Mouse (Mus musculus) stomach, embryonic 16.5 days (tissue): ENCODE measurements around the gene Abce1. TPM values are rescaled to one million over a fixed set of nuclear protein-coding genes. Genes with fewer than 3 reads are reported as not detected.

Experiments used
- ATAC-seq: fragments of 200-750 bp; cut with Nextera tagmentation; 2 replicates; pipeline ENCODE4 v1.8.0; 2017; ENCODE audit warnings: moderate number of reproducible peaks, moderate TSS enrichment; ENCODE audit not compliant: insufficient read depth, low FRiP score
- H3K27ac ChIP-seq: fragments of 300-500 bp; sonication (generic); 2 replicates; pipeline ENCODE4 v1.5.1; 2014; ENCODE audit warnings: low read length
- H3K27me3 ChIP-seq: fragments of 300-500 bp; sonication (generic); 2 replicates; pipeline ENCODE4 v1.6.1; 2014; ENCODE audit warnings: low read length, control low read depth, mixed read lengths; ENCODE audit not compliant: control insufficient read depth, insufficient read depth
- H3K36me3 ChIP-seq: fragments of 300-500 bp; sonication (generic); 2 replicates; pipeline ENCODE4 v1.6.1; 2014; ENCODE audit warnings: low read length; ENCODE audit not compliant: control insufficient read depth, insufficient read depth
- H3K4me1 ChIP-seq: fragments of 300-500 bp; sonication (generic); 2 replicates; pipeline ENCODE4 v1.6.1; 2014; ENCODE audit warnings: low read length, control low read depth, mixed read lengths; ENCODE audit not compliant: control insufficient read depth, insufficient read depth
- H3K4me2 ChIP-seq: fragments of 300-500 bp; sonication (generic); 2 replicates; pipeline ENCODE4 v1.6.1; 2014; ENCODE audit warnings: low read depth, low read length, mixed read lengths
- H3K4me3 ChIP-seq: fragments of 300-500 bp; sonication (generic); replicated peaks from 2 replicates; pipeline ENCODE4 v1.5.1; 2014; ENCODE audit warnings: mild to moderate bottlenecking, low read length
- H3K9ac ChIP-seq: fragments of 300-500 bp; sonication (generic); 2 replicates; pipeline ENCODE4 v1.6.1; 2014; ENCODE audit warnings: low read length
- H3K9me3 ChIP-seq: fragments of 300-500 bp; sonication (generic); replicated peaks from 2 replicates; pipeline ENCODE4 v1.6.1; 2016; ENCODE audit warnings: low read length, control low read depth; ENCODE audit not compliant: control insufficient read depth
- WGBS: fragments of 180-500 bp; shearing (Covaris S2); extraction: QIAGEN DNeasy Blood & Tissue Kit; methylation state at CpG from one replicate; pipeline ENCODE4 v1.1.7; 2014; 5-methylcytosine and 5-hydroxymethylcytosine counted together
- polyA plus RNA-seq: library from polyadenylated mRNA; unstranded; fragments of >200 nt; fragmentation: Nextera tagmentation; extraction: Ambion mirVana; gene quantifications from 2 replicates; pipeline ENCODE4 v1.2.1, GENCODE M21; 2015

Abce1 gene
- polyA plus RNA-seq: 99.7 and 105 TPM in 2 replicates

DNA sequence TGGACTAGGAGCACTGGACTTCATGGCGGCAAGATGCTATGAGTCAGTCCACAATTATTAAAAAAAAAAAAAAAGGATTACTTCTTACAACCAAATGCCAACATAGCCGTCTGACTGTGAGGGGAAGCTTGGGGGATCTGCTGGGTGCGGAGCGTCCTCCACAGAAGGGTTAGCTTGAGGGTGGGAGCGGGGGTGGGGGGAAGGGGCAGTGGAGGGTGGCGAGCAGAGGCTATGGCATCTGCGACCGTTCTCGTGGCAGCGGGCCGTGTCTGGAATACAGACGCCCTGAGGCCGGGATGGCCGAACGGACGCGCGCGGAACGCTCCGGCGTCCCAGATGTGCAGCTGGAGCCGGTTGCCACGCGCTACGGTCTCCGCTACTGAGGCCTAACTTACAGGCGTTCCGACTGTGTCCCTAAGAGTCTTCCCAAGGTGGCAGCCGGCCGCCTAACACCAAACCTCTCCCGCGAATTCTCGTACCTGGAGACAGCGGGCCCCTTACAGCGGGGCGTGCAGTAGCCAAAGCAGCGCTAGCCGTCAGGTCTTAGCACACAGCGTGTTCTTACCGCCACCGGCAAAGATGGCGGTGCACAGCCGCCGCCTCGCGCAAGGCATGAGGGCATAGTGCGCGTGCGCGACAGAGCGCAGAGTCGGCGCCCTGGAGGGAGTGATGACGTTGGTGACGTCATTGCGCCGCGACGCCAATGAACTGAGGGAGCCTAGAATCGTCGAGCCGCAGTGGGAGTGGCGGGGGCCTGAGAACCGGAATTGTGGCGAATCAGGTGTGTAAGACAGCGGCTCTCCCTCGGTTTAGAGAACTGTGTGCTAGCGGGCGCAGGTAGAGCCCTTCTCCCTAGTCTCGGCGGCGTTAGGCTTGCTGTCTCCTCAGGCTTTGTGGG, at the start of gene Abce1, which contains the start of gene Anapc10:
Gene Abce1 (minus strand): TSS at position 677 of the 898 bp plus-strand sequence.
Gene Anapc10 (plus strand): TSS at position 757 of the 898 bp plus-strand sequence.
- WGBS: under 1% methylated on average over 73 of the region's 73 CpGs
- Histone ChIP-seq H3K27me3 (no peaks in the 10 kb centered on the region), H3K4me2 (peak within 1 kb of the TSS; percentile 79), H3K4me3 (peak within 1 kb of the TSS; percentile 93), H3K9ac (peak within 1 kb of the TSS; percentile 95), H3K9me3 (no peaks in the 10 kb centered on the region), H3K27ac (peak within 1 kb of the TSS; percentile 82), H3K4me1 (peaks cover 5% of the 10 kb centered on the region; the same call in 1 of the 2 replicates), H3K36me3 (peaks cover 2% of the 10 kb centered on the region; the same call in 1 of the 2 replicates)
- peak; percentile 99 for ATAC-seq

DNA sequence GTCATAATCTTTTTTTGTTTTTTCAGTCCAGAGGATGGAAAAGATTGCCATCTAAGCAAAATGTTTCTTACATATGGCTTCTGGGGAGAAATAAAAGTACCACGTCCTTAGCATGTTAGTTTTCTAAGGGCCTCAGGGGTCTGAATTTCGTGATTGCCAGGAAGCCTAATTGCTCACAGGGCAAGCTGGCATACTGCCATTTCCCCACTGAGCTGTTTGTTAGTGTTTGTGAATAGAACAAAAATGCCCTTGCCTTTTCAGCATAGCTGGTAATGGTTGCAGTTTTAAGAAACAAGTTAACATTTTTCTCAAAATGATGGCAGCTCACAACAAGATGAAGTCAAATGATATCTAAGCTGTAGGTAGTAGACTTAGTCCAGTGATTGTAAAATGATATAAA, 38.8 kb upstream of the Abce1 start:
- H3K27me3 ChIP-seq: no peaks in the 10 kb centered on the region
- no peak overlapping the region for H3K27ac ChIP-seq
- no peaks in the 10 kb centered on the region for H3K9me3 ChIP-seq
- 0 out of 2 replicates have a peak, but pooled peaks cover 1% of the 10 kb centered on the region for H3K36me3 ChIP-seq
- H3K9ac ChIP-seq: no peak overlapping the region
- H3K4me2 ChIP-seq: no peak overlapping the region
- H3K4me1 ChIP-seq: no peaks in the 10 kb centered on the region
- WGBS: 60% methylated on average over 2 of the region's 2 CpGs
- ATAC-seq: no peak
- H3K4me3 ChIP-seq: no peak overlapping the region

DNA sequence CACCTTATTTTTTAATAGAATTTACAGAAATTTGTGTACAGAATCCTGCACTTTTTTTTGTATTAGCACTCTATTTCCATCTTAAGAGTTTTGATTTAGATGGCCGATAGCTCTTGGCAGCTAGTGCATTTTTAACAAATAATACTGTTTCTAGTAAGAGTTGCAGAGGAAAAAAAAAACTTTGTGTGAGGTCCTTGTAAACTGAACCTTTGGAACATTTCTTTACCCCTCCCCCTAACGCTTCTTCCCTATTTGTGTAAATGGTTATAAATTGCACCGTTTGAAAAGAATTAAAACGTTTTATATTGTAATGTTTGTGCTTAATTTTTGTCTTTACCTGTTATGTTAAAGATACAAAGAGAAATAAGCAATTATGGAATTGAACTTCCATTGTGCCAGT, 37.1 kb upstream of the Abce1 start:
- Histone ChIP-seq H3K27me3 (no peaks in the 10 kb centered on the region), H3K36me3 (0 out of 2 replicates have a peak, but pooled peaks cover 3% of the 10 kb centered on the region), H3K4me1 (no peaks in the 10 kb centered on the region), H3K9ac (no peak overlapping the region), H3K9me3 (no peaks in the 10 kb centered on the region), H3K27ac (no peak overlapping the region), H3K4me2 (no peak overlapping the region), H3K4me3 (no peak overlapping the region)
- ATAC-seq: no peak
- WGBS: 66% methylated on average over 4 of the region's 4 CpGs

DNA sequence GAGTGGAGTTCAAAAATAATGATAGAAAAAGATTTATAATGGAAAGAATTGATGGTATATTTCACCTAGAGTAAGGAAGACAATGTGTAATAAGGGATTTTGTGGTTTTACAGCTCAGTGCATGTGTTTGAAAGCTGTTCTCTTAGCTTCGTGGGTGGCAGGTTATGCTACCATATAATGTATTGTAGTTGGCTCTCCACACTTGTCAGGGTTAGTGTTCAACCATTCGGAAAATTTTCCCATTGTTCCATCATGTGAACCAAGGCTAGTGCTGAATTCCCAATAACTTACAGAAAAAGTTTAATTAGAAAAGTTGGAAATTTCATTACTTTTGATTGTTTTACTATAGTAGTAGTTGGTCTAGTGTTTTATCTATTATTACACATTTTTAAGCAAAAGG, 36.6 kb upstream of the Abce1 start:
- no peaks in the 10 kb centered on the region for H3K9me3 ChIP-seq
- 67% methylated on average over 2 of the region's 2 CpGs for WGBS
- ATAC-seq: no peak
- H3K4me3 ChIP-seq: no peak overlapping the region
- H3K4me2 ChIP-seq: no peak overlapping the region
- no peak overlapping the region for H3K9ac ChIP-seq
- no peaks in the 10 kb centered on the region for H3K4me1 ChIP-seq
- no peaks in the 10 kb centered on the region for H3K27me3 ChIP-seq
- H3K27ac ChIP-seq: no peak overlapping the region
- H3K36me3 ChIP-seq: 0 out of 2 replicates have a peak, but pooled peaks cover 3% of the 10 kb centered on the region

DNA sequence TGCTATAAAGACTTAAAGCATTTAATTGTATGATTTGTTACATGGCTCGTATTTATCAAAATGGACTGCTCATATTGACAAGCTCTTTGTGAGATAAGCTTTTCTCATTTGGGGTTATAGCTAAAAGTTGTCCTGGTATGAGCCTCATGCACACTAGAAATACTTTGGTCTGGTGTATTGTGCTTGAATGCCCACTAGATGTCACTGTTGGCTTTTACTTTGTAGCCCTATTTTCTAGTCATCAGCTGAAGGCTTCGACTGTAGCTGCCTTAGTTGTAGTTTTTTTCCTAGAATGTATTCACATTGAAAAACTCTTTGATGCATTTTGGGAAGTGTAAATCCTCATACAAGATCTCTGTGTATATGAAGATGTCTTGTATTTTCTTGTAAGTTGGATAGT, 22.8 kb upstream of the Abce1 start:
- ATAC-seq: no peak
- no peak overlapping the region for H3K27ac ChIP-seq
- WGBS: 14% methylated on average over 2 of the region's 2 CpGs

DNA sequence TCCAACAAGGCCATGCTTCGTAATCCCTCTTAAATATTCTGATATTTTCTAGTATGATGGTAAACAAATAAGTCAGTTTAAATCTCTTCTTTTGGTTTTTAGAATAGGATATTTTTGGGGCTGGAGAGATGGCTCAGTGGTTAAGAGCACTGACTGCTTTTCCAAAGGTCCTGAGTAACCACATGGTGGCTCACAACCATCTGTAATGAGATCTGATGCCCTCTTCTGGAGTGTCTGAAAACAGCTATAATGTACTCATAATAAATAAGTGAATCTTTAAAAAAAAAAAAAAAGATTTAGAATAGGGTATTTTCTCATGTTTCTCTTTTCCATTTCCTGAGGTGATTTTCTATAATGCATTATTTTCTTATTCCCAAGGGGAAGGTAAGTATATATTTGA, 16.4 kb upstream of the Abce1 start:
- H3K9me3 ChIP-seq: no peaks in the 10 kb centered on the region
- no peak for ATAC-seq
- H3K4me1 ChIP-seq: no peaks in the 10 kb centered on the region
- no peak overlapping the region for H3K4me3 ChIP-seq
- no peaks in the 10 kb centered on the region for H3K27me3 ChIP-seq
- no peak overlapping the region for H3K27ac ChIP-seq
- WGBS: 96% methylated on average over 1 of the region's 1 CpGs
- no peak overlapping the region for H3K9ac ChIP-seq
- no peak overlapping the region for H3K4me2 ChIP-seq
- no peaks in the 10 kb centered on the region for H3K36me3 ChIP-seq

More for the DNA sequence above, 22.8 kb upstream of the Abce1 start:
- Histone ChIP-seq H3K4me3 (no peak overlapping the region), H3K4me1 (no peaks in the 10 kb centered on the region), H3K27me3 (no peaks in the 10 kb centered on the region), H3K9ac (no peak overlapping the region), H3K36me3 (no peaks in the 10 kb centered on the region), H3K9me3 (no peaks in the 10 kb centered on the region), H3K4me2 (no peak overlapping the region)

DNA sequence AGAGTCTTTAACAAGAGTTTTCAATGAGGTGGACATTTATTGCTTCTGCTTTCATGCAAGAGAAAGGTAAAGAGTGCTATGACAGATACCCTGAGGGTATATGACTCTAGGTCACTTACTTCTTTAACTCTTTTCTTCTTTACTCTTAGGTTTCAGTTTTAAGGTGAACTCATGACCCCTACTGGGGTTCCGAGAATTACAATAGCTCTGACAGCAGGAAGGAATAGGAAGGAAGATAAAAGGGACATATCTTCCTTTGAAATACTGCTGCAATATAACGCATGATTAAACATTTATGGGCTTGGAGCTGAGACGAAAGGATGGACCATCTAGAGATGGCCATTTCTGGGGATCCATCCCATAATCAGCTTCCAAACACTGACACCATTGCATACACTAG, 13.0 kb upstream of the Abce1 start:
- Histone ChIP-seq H3K4me3 (no peak overlapping the region), H3K27me3 (no peaks in the 10 kb centered on the region), H3K27ac (no peak overlapping the region), H3K4me2 (no peak overlapping the region), H3K9me3 (no peaks in the 10 kb centered on the region), H3K9ac (no peak overlapping the region), H3K4me1 (no peaks in the 10 kb centered on the region), H3K36me3 (peaks cover 9% of the 10 kb centered on the region; the same call in 1 of the 2 replicates)
- ATAC-seq: no peak
- 80% methylated on average over 3 of the region's 3 CpGs for WGBS

DNA sequence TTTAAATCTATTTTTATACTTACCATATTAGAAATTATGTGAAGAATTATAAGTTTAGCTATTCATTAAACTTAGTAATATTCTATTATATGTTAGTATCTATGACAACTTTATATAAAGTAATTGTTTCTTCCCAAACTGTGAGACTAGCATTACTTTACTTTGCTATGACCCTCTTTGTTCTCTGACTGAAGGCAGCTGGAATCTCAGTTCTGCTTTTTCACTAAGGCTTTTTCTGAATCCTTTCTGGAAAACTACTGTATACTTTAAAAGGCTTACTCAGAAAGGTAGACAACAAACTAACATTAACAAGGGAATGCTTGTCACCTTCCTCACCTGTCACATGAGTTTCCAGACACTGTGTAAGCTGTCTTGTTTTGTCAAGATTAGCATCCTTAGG, 11.8 kb upstream of the Abce1 start:
- H3K4me2 ChIP-seq: no peak overlapping the region
- no peak for ATAC-seq
- no peak overlapping the region for H3K4me3 ChIP-seq
- H3K4me1 ChIP-seq: no peaks in the 10 kb centered on the region
- no peak overlapping the region for H3K27ac ChIP-seq
- no peaks in the 10 kb centered on the region for H3K27me3 ChIP-seq
- H3K9me3 ChIP-seq: no peaks in the 10 kb centered on the region
- H3K9ac ChIP-seq: no peak overlapping the region
- peaks cover 9% of the 10 kb centered on the region; the same call in 1 of the 2 replicates for H3K36me3 ChIP-seq

DNA sequence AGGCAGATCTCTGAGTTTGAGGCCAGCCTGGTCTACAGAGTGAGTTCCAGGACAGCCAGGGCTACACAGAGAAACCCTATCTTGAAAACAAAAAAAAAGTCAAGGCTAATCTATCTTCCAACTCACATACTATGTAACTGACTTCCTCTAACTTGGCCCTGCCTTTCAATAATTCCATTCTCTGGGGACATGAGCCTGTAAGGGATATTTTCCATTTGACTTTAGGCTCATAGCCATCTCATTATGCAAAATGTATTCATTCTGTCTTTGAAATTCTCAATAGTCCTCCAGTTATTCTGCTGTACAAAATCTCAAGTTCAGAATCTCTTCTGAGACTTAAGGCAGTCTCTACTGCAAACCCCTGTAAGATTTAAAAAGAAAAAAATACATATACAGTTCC, 10.0 kb upstream of the Abce1 start:
- H3K27ac ChIP-seq: no peak overlapping the region
- H3K9ac ChIP-seq: no peak overlapping the region
- no peaks in the 10 kb centered on the region for H3K27me3 ChIP-seq
- ATAC-seq: no peak
- no peak overlapping the region for H3K4me2 ChIP-seq
- no peaks in the 10 kb centered on the region for H3K9me3 ChIP-seq
- peaks cover 9% of the 10 kb centered on the region; the same call in 1 of the 2 replicates for H3K36me3 ChIP-seq
- no peak overlapping the region for H3K4me3 ChIP-seq
- H3K4me1 ChIP-seq: no peaks in the 10 kb centered on the region
